Mouse (Mus musculus) heart, adult 8-10 months (tissue): ENCODE data around the gene Map3k1. TPM values are rescaled to one million over a fixed set of nuclear protein-coding genes. Genes with fewer than 3 reads are reported as not detected.
"Not testable (repeated sequence)": the region's sequence is repeated elsewhere in the genome, so short reads cannot be mapped to it uniquely, and the experiment has no call there.

ENCODE experiments used
- DNase-seq: peaks from one replicate; pipeline ENCODE4 v3.0.0; 2022; ENCODE audit warnings: low spot score
- total RNA-seq, 4 experiments: library from RNA; stranded (reverse); gene quantifications; 2 replicates each; pipeline ENCODE4 v1.2.4; 2022

The Map3k1 gene
- total RNA-seq, 4 experiments from 2014 or later: 20.9 to 29.5 (median 21.3) TPM

DNA sequence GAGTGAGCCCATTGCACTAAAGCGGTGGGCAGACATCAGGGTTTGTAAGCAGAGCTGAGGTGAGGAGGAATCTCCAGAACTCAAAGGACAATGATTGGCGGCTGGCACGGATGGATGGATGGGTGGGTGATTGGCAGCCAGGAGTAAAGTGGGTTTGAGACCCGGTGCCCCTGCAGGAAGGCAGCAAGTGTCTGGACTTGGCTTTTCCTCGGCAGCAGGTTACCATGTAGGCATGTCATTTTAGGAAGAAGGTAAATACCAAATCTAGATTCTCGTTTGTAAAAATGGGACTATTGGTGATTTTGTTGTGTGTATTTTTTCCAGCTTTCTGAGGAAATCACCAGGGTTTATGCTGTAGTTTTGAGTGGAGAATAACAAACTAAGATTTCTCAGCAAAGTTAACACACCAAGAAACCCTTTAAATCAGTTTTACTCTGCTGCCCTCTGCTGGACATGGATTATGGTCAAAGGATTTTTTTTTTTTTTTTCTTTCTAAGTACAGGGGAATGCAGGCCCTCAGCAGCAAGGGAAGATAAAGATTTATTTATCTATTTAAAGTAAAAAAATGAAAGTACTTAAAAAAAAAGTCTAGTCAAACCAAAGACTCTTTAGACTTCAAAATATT is 66.7 kb downstream of the Map3k1 start:
- DNase-seq: peak; percentile 70

DNA sequence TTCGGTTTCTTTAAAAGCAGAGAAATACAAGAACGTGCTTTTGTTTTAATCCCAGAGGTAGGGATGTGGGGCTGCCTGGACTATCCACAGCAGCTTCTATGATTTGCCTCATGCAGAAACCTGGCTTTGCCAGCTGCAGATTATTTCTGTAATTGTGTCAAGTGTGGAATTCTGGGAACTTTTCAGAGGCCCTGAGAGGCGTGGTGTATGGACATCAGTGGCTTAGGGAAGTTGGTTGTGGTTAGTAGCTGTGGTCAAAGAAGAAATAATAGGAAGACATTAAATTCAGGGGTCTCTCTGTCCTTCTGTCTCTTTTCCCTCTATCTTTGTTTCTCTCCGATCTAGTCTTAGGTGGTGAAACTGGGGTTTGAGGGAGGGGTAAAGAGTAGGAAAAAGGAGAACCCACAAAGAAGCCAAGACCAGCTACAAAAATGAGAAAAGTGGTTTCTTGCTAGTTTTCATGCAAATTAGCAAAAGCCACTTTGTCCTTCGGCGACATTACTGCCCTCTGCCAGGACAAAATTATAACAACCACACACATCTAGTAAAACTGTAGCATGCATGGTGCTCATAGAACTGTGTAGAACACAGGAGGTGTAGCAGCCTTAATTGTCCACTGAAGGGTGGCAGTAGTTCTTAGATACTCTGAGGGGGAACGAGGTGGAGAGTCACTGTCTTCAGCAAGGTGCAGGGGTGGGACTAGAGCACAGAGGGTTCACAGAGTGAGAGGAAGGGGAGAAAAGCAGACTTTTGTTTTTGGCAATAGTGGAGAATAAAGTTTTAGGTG is 67.4 kb downstream of the Map3k1 start:
- no peak for DNase-seq

DNA sequence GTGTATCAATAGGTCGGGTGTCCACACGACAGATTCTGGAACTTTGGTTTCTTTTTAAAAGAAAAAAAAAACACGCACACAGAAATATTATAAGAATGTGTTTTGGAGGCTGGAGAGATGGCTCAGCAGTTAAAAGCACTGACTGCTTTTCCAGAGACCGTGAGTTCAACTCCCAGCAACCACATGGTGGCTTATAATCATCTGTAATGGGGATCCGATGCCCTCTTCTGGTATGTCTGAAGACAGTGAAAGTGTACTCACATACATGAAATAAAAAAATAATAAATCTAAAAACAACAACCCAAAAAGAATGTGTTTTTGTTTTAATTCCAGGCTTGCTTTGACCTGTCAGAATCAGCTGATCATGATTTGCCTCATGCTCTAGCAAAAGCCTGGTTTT is 81.9 kb downstream of the Map3k1 start:
- no peak for DNase-seq

DNA sequence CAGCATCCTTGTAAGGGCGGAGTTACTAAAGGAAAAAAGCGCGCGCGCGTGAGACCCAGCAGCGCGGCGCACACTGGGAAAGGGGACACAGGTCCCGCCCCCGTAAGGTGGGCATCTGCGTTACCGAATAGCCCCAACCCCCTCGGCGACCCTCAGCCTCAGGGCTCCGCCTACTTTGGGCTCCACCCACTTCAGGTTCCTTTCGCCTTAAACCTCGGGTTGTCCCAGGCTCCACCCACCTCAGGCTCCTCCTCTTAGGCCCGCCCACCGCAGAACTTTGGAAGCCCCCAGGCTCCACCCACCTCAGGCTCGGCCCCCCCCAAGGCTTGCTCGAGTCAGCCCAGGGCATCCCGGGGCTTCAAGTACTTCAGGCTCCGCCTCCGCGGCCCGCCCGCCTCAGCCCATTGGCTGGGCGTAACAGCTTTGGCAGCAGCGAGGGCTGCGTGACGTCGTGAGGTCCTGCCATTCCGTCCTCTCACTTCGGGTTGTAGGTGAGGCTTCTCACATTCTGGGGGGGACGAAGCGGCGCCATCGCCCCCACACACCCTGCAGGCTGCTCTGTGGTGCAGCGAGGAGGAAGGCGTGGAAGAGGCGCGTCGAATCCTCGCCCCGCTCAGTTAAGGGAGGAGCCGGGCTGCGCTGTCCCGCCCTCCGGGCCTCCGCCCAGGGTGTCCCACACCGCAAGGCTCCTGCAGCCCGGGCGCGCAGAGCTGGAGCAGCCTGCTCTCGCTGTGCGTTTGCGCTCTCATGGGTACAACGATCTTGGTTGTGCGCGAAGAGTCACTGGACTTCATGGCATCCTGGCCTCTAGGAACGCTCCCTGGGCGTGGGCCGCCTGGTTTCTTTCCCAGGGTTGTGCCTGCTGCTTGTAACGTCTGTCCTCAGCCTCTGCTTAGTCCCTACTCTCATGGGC is 83.4 kb downstream of the Map3k1 start:
- DNase-seq: peak; percentile 97

DNA sequence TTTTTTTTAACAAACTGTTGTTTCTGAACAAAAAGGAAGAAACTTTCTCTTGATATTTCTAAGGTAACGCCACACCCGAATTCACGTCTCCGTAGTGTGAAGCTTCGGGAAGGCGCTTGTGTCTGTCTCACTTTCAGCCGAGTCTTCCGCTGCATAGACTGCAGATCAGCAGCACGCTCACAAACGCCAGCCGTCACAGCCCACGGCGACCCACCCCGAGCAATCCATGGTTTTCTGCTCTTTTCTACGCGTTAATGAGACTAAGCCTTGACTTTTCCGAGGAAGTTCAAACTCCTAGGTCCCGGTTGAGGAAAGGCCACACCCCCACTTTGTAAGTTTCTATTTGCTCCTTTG is 84.0 kb downstream of the Map3k1 start:
- no peak for DNase-seq

DNA sequence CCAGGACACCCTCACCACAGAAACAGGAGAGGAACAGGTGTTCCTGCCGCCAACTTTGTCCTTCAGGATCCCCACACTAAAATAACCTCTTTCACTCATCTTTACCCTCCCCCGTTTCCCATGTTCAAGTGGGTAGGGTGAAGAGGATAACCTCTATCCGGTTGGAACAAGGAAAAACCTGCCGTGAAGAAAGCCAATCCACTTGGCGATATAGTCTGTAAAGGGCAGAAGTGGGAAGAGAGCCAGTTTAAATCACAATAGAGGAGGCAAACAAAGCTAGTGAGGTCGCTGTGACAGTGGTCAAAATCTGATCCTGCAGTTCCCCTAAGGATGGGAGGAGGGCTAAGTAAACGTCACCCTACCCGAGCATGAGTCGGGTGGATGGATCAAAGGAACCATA is 89.1 kb downstream of the Map3k1 start:
- no peak for DNase-seq

DNA sequence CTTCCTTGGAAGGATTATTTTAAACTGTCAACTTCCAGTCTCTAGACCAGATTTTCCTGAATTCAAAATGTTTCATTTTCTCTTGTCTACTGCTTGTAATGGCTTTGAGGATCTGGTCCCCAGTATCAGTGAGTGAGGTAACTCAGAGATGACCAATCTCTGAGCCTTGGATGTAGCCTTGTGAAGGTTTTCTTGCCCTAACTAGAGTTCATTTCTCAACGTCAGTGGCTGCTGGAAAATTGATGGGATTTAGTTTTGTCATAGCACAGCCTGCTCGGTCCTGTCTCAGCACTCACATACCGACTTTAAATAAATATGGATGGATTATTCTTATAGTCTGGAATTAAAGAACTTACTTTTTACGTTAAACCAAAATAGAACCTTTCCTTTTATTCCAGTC is 98.3 kb downstream of the Map3k1 start:
- no peak for DNase-seq

DNA sequence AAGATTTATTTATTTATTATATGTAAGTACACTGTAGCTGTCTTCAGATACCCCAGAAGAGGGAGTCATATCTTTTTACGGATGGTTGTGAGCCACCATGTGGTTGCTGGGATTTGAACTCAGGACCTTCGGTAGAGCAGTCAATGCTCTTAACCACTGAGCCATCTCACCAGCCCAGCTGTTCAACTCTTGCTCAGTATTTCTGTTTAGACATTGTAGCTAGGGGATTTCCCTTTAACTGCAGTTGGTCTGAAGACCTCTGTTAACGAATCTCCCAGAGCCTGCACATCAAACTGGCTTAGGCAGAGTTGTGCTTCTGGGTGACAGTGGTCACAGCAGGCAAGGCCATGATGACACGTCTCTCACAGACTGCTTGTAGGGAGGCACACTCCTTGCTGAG is 104.8 kb downstream of the Map3k1 start:
- not testable (repeated sequence) for DNase-seq

DNA sequence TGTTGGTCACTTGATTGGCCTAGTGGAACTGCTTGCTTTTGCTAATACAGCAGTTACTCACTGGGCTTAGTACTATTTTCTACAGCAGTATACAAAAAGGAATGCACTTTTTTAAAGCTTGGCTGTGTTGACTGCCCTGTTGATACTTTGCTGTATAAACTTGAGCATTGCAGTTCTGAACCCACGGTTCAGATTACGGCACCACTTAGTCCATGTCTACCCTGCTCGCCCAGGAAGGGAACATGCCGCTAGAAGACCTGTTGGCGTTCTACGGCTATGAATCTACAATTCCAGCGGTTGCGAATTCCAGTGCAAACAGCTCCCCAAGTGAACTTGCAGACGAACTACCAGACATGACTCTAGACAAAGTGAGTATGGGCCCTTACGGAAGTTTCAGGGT is 105.4 kb downstream of the Map3k1 start:
- no peak for DNase-seq

Other genes starting within 250 kb of the Map3k1 start
- gene Gm10198, start 216.2 kb downstream of the Map3k1 start, total RNA-seq: not detected
- 10 to 100 TPM; 12.6 to 17.2 (median 13.9) TPM for gene Mier3, start 128.0 kb downstream of the Map3k1 start, total RNA-seq